Mouse (Mus musculus) forebrain, embryonic 16.5 days (tissue): ENCODE results near the gene Cd247. TPM values are rescaled to one million over a fixed set of nuclear protein-coding genes. Genes with fewer than 3 reads are reported as not detected.

Experiments used
- ATAC-seq: fragments of 200-750 bp; cut with Nextera tagmentation; 2 replicates; pipeline ENCODE4 v1.8.0; 2017; ENCODE audit warnings: mild to moderate bottlenecking, moderate library complexity
- H3K27ac ChIP-seq: fragments of 300-500 bp; sonication (generic); 2 replicates; pipeline ENCODE4 v1.5.1; 2014; ENCODE audit warnings: low read length, control low read depth
- H3K27me3 ChIP-seq: fragments of 300-500 bp; sonication (generic); replicated peaks from 2 replicates; pipeline ENCODE4 v1.6.1; 2014; ENCODE audit warnings: low read length; ENCODE audit not compliant: control insufficient read depth, insufficient read depth
- H3K36me3 ChIP-seq: fragments of 300-500 bp; sonication (generic); 2 replicates; pipeline ENCODE4 v1.6.1; 2014; ENCODE audit not compliant: control insufficient read depth, insufficient read depth
- H3K4me1 ChIP-seq: fragments of 300-500 bp; sonication (generic); replicated peaks from 2 replicates; pipeline ENCODE4 v1.6.1; 2014; ENCODE audit warnings: low read length; ENCODE audit not compliant: control insufficient read depth, insufficient read depth
- H3K4me2 ChIP-seq: fragments of 300-500 bp; sonication (generic); 2 replicates; pipeline ENCODE4 v1.6.1; 2014; ENCODE audit warnings: mild to moderate bottlenecking, low read length, control low read depth
- H3K4me3 ChIP-seq: fragments of 300-500 bp; sonication (generic); replicated peaks from 2 replicates; pipeline ENCODE4 v1.5.1; 2014; ENCODE audit warnings: mild to moderate bottlenecking, low read length, control low read depth
- H3K9ac ChIP-seq: fragments of 300-500 bp; sonication (generic); replicated peaks from 2 replicates; pipeline ENCODE4 v1.6.1; 2014; ENCODE audit warnings: low read depth, low read length, control low read depth
- H3K9me3 ChIP-seq: fragments of 300-500 bp; sonication (generic); 2 replicates; pipeline ENCODE4 v1.6.1; 2016; ENCODE audit warnings: low read length; ENCODE audit not compliant: control insufficient read depth
- WGBS: fragments of 180-500 bp; shearing (Covaris S2); extraction: QIAGEN DNeasy Blood & Tissue Kit; methylation state at CpG from one replicate; pipeline ENCODE4 v1.1.7; 2014; 5-methylcytosine and 5-hydroxymethylcytosine counted together
- polyA plus RNA-seq: library from polyadenylated mRNA; unstranded; fragments of >200 nt; fragmentation: Nextera tagmentation; extraction: Ambion mirVana; gene quantifications from 2 replicates; pipeline ENCODE4 v1.2.1, GENCODE M21; 2015

Cd247 gene
- polyA plus RNA-seq, 1 experiment from 2014 or later = 2.1 TPM

GRCm38 (mm10) chr1:165814116-165814515, 25.6 kb downstream of the Cd247 start:
- H3K4me3 ChIP-seq = no peak overlapping the region
- peaks cover 28% of the 10 kb centered on the region for H3K27me3 ChIP-seq
- no peaks in the 10 kb centered on the region for H3K9me3 ChIP-seq
- 7% methylated on average over 7 of the region's 7 CpGs for WGBS
- peak overlapping the region; percentile 58 for H3K27ac ChIP-seq
- peak overlapping the region; percentile 36; the same call in 1 of the 2 replicates for H3K9ac ChIP-seq
- ATAC-seq = peak; percentile 70
- H3K4me1 ChIP-seq = peaks cover 23% of the 10 kb centered on the region
- peak overlapping the region; percentile 28 for H3K4me2 ChIP-seq
- no peaks in the 10 kb centered on the region for H3K36me3 ChIP-seq

GRCm38 (mm10) chr1:165814521-165815278, 26.2 kb downstream of the Cd247 start:
- 5% methylated on average over 14 of the region's 14 CpGs for WGBS
- no peaks in the 10 kb centered on the region for H3K9me3 ChIP-seq
- H3K4me1 ChIP-seq = peaks cover 23% of the 10 kb centered on the region
- H3K4me2 ChIP-seq = peak overlapping the region; percentile 28
- H3K27ac ChIP-seq = peak overlapping the region; percentile 58
- ATAC-seq = peak; percentile 68
- peak overlapping the region; percentile 36; the same call in 1 of the 2 replicates for H3K9ac ChIP-seq
- no peak overlapping the region for H3K4me3 ChIP-seq
- peaks cover 28% of the 10 kb centered on the region for H3K27me3 ChIP-seq
- H3K36me3 ChIP-seq = no peaks in the 10 kb centered on the region

GRCm38 (mm10) chr1:165816391-165816790, 27.9 kb downstream of the Cd247 start:
- no peak overlapping the region for H3K4me3 ChIP-seq
- WGBS = 86% methylated on average over 9 of the region's 9 CpGs
- H3K9ac ChIP-seq = no peak overlapping the region
- no peaks in the 10 kb centered on the region for H3K36me3 ChIP-seq
- H3K9me3 ChIP-seq = no peaks in the 10 kb centered on the region
- peaks cover 25% of the 10 kb centered on the region for H3K27me3 ChIP-seq
- H3K4me1 ChIP-seq = peaks cover 23% of the 10 kb centered on the region
- H3K27ac ChIP-seq = no peak overlapping the region
- ATAC-seq = no peak
- H3K4me2 ChIP-seq = no peak overlapping the region

- ATAC-seq = no peak
- H3K27me3 ChIP-seq = peaks cover 25% of the 10 kb centered on the region
- H3K9ac ChIP-seq = no peak overlapping the region
- no peaks in the 10 kb centered on the region for H3K9me3 ChIP-seq
- no peak overlapping the region for H3K27ac ChIP-seq
- H3K36me3 ChIP-seq = no peaks in the 10 kb centered on the region
- H3K4me1 ChIP-seq = peaks cover 23% of the 10 kb centered on the region
- H3K4me3 ChIP-seq = no peak overlapping the region
- no peak overlapping the region for H3K4me2 ChIP-seq
- WGBS = 51% methylated on average over 9 of the region's 9 CpGs
Measured at GRCm38 (mm10) chr1:165817264-165817663, 28.8 kb downstream of the Cd247 start.

DNA sequence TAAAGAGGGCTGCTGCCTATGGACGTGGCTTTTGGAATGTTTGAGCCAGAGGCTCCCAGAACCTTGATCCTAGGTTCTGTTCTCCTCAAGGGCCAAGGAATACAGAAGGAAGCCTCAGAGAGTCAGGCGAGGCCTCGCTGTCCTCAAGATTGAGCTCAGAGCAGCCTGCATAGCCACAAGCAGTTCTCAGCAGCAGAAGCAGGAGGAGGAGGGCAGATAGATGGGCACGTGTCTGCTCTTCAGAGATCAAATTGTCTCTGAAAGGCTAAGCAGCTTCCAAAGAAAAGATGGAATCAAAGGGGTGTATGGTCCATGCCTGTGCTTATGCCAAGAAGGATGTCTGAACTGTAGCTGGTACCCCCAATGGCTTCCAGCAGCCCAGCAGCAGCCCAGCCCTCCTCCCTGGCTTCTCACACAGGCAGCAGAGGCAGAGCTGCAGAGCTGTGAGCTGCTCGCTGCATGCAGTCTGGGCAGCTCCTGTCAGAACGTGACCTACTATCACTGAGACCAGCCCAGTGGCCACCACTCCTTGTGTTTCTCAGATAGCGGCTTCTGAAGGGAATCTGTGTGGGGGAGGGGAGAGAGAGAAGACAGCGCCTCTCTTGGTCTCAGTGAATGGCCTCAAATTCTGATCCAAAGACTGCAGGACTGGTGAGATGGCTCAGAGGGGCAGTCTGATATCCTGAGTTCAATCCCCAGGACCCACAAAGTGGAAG, 29.8 kb downstream of the Cd247 start:
- H3K4me3 ChIP-seq = no peak overlapping the region
- peaks cover 21% of the 10 kb centered on the region for H3K4me1 ChIP-seq
- 41% methylated on average over 8 of the region's 8 CpGs for WGBS
- no peaks in the 10 kb centered on the region for H3K36me3 ChIP-seq
- H3K27ac ChIP-seq = no peak overlapping the region
- no peak overlapping the region for H3K4me2 ChIP-seq
- no peak for ATAC-seq
- peaks cover 22% of the 10 kb centered on the region for H3K27me3 ChIP-seq
- H3K9ac ChIP-seq = no peak overlapping the region
- no peaks in the 10 kb centered on the region for H3K9me3 ChIP-seq

DNA sequence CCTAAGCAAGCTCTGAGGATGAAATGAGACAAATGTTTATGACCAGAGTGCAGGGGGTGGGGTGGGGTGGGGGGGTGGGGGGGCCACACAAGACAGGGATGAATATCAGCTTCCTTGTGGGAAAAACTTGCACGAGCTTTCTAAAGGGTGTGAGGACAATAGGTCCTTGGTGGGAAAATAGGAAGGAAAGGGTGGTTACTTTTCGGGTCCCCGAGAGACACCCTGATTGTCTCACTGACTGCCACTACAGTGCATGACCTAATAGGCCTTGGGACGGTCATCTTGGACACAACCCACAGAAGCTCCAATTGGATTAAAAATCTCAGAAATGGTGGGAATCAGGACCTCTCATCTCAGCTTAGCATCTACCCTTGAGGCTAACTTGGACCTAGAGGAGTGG, 30.7 kb downstream of the Cd247 start:
- ATAC-seq = no peak
- WGBS = 66% methylated on average over 4 of the region's 4 CpGs
- H3K27me3 ChIP-seq = peaks cover 22% of the 10 kb centered on the region

GRCm38 (mm10) chr1:165822031-165822430, 33.5 kb downstream of the Cd247 start:
- ATAC-seq = no peak
- H3K9ac ChIP-seq = no peak overlapping the region
- peaks cover 12% of the 10 kb centered on the region for H3K27me3 ChIP-seq
- no peak overlapping the region for H3K4me3 ChIP-seq
- no peak overlapping the region for H3K4me2 ChIP-seq
- H3K27ac ChIP-seq = no peak overlapping the region
- no peaks in the 10 kb centered on the region for H3K36me3 ChIP-seq
- H3K4me1 ChIP-seq = 0 out of 2 replicates have a peak, but pooled peaks cover 2% of the 10 kb centered on the region
- H3K9me3 ChIP-seq = no peaks in the 10 kb centered on the region
- 100% methylated on average over 2 of the region's 2 CpGs for WGBS

More for the DNA sequence above, 30.7 kb downstream of the Cd247 start:
- H3K4me2 ChIP-seq = no peak overlapping the region
- no peaks in the 10 kb centered on the region for H3K9me3 ChIP-seq
- no peak overlapping the region for H3K9ac ChIP-seq
- no peak overlapping the region for H3K27ac ChIP-seq
- H3K4me3 ChIP-seq = no peak overlapping the region
- H3K36me3 ChIP-seq = no peaks in the 10 kb centered on the region
- H3K4me1 ChIP-seq = peaks cover 14% of the 10 kb centered on the region

DNA sequence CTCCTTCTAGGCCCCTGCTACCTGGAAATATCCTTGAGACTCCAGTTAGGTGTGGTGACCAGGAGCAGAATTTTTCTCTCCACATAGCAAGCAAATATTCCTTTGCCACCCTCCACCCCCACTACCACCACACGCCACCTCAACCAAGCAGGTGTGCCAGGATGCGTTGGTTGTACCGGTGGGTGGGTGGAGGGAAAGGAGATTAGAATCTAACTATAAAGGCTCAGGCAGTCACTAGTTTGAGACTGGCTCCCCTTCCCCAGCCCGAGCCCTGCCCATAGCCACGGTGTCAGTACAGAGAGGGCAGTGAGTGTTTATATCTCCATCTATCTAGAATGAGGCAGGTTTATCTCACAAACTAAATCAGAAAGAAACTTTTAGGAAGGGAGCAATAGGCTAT, 39.7 kb downstream of the Cd247 start:
- H3K36me3 ChIP-seq = no peaks in the 10 kb centered on the region
- H3K4me2 ChIP-seq = no peak overlapping the region
- no peak overlapping the region for H3K9ac ChIP-seq
- no peak overlapping the region for H3K27ac ChIP-seq
- no peak overlapping the region for H3K4me3 ChIP-seq
- 0 out of 2 replicates have a peak, but pooled peaks cover 2% of the 10 kb centered on the region for H3K27me3 ChIP-seq
- H3K4me1 ChIP-seq = no peaks in the 10 kb centered on the region
- no peak for ATAC-seq
- WGBS = 90% methylated on average over 5 of the region's 5 CpGs
- H3K9me3 ChIP-seq = no peaks in the 10 kb centered on the region

GRCm38 (mm10) chr1:165828615-165829014, 40.1 kb downstream of the Cd247 start:
- Histone ChIP-seq H3K4me2 (no peak overlapping the region), H3K27ac (no peak overlapping the region)
- 95% methylated on average over 6 of the region's 6 CpGs for whole genome bisulfite sequencing

More at GRCm38 (mm10) chr1:165828615-165829014, 40.1 kb downstream of the Cd247 start:
- H3K27me3 ChIP-seq = 0 out of 2 replicates have a peak, but pooled peaks cover 2% of the 10 kb centered on the region
- H3K36me3 ChIP-seq = no peaks in the 10 kb centered on the region
- no peak overlapping the region for H3K9ac ChIP-seq
- H3K4me1 ChIP-seq = no peaks in the 10 kb centered on the region
- H3K9me3 ChIP-seq = no peaks in the 10 kb centered on the region
- no peak for ATAC-seq
- H3K4me3 ChIP-seq = no peak overlapping the region
